Mouse (Mus musculus) spleen, adult 12 weeks (tissue): Measurements from ENCODE around the gene Rictor.
"Not testable (repeated sequence)": the region's sequence is repeated elsewhere in the genome, so short reads cannot be mapped to it uniquely, and the experiment has no call there.

Source experiments
- DNase-seq: peaks from one replicate; pipeline ENCODE4 v3.0.0; 2022; ENCODE audit warnings: low spot score

The Rictor gene

DNA sequence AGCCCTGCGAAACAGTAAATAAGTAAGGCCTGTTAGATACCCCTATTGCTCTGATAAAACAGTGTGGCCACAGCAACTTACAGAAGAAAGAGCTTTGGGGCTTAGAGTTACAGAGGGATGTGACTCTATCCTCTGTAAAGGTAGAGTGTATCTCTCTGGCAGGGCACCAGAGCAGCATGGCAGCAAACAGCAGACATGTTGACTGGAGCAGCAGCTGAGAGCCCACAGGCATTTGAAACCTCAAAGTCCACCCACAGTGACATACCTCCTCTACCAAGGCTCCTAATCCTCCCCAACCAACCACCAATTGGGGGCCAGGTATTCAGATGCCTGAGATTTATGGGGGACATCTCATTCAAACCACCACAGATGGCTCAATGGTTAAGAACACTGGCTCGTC, 31.0 kb downstream of the Rictor start:
- DNase-seq, result no peak

DNA sequence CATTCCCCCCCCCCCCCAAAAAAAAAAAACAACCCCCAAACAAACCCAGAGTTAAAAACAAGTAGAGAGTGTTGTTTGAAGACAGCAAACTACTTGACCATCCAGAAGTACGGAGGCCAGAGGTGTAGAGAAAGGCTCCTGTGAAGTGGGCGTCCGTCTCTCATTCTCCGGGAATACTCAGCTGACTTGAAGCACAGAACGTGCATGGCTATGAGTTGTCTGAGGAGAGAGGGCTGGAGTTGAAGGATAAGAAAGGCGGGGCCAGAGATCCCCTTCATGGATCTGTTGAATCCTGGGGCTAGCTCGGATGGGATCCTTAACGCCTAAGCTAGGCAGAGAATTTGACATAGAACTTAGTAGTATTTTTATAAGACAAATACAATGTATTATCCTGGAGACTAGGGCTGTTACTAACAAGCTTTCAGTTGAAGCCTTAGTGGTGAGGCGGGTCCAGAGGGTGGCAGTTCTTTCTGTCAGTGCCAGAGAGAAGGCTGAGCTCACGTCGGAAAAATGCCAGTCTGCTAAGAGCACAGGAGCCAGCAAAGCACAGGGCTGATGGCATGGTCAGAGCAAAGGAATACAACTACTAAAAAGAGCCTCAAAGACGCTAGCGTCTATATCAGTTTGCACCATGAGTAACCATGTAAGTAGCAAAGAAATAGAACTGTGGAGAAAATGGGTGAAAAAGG, 34.3 kb downstream of the Rictor start:
- DNase-seq, result no peak

DNA sequence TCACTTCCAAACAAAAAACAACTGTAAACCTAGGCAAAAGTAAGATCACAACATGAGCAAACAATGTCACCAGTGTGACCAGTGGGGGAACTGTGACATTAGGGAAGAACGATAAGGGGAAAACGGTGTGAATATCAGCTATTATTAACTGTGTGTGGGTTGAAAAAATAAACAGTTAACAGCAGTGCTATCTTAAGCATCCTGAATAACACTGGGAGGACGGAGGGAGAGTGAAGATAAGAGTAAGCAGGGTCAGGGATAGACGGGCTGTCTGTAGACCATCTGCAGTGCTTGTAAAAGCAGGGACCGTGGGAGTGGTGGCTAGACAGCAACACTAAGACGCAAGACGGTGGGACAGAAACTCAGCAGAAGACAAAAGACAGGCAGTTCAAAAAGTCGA, 35.5 kb downstream of the Rictor start:
- no peak for DNase-seq

DNA sequence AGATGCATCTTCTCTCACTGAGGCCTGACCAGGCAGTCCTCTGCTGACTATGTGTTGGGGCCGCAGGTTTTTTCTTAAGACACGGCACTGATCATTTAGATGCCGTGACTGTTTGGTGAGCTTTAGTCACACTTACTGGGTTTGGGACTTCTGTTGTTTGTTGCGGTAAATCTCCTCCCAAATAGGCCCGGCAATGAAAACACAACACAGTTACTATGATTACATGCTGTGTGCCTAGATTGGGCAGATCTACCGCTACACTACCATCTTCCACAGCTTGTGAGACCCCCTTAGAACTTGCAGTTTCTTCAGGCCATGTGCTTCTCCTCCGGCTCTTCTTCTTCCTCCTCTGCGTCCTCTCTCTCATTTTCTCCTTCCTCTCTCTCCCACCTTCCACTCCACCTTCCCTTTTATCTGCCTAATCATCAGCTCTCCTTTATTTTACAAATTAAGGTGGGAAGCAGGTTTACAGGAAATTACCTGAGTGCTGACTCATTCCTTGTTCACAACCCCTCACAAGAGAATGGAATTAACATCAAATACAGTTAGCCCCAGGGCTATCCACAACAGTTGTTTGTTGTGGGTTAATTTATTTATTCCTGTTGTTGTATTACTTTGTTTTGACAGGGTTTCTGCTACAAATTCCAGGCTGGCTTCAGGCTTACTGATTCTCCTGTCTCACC, 38.3 kb downstream of the Rictor start:
- not testable (repeated sequence) for DNase-seq

DNA sequence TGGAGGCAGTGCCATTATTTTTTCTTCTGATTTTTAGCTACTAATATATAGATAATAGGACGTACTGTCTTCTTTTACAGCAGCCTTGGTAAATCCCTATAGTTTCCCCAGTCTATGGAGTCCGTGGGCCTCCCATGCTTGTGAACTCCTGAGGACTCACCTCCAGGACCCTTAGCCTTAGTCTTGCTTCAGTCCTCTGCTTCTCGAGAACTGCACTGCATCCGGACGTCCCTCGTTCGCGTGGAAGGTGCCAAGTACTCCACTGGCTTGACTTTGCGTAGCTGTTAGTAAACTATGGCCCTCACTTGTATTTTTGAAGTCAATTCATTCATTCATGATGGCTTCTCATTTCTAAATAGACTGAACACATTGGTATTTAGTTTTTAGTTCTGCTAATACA, 38.8 kb downstream of the Rictor start:
- DNase-seq, result no peak

DNA sequence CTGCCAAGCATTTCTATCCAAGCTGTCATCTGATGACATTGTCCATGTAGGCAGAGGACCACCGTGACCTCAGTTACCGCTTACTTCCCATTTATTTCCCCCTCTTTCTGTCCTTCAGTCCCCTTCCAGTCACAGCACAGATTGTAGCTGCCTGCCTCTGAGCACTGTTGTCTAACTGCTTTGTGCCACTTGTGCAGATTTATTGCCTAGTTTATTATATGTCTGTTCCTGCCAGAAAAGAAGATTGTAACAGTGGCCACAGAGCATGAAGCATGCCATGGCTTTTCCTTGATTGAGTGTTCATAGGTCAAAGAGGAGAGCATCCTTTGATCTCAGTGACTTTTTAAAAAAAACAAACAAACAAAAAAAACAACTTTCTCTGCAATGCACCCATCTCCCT, 46.2 kb downstream of the Rictor start:
- no peak for DNase-seq

DNA sequence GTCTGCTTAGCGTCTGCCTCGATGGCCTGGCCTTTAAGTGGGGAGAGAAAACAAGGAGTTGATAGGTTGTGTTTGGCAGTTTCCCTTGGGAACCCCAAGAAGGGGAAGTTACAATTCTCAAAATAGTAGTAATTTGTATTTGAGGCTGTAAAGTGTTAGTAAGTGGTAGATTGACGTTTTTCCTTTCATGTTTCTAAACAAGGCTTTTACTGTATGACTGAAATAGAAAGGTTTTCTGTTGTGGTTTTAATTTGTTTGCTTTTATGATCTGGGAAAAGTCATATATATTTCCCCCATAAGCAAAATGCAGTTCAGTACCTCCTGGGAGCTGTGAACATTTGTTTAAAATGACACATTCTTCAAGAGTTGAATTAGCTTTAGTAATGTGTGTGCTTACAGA, 64.1 kb downstream of the Rictor start:
- DNase-seq, result no peak

DNA sequence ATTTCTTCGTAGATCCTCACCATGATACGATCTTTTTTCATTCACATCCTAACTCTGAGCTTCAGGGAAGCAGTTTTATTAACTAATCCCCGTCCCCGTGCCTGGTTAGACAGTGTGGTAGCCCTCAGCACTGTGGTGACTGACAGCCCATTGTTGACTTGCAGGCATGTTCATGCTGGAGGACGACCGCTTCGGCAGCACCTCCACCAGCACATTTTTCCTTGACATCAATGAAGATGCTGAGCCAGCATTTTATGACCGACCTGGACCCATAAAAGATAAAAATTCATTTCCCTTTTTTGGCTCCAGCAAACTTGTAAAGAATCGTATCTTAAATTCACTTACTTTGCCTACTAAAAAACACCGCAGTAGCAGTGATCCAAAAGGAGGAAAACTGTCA, 78.0 kb downstream of the Rictor start:
- no peak for DNase-seq

DNA sequence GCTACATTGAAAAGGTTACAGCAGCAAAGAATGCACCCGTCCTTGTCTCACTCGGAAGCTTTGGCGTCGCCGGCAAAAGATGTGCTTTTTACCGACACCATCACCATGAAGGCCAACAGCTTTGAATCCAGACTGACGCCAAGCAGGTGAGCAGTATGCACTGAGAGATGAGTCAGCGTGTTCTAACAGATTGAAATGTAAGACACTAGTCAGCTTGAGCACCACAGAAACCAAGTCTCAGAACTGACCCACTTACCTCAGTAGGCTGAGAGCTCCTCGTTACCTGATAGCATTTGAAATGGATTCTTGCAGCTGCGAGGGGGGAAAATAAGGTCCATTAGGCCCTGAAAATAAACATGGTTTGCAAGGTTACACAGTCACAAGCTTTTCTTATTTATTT, 79.1 kb downstream of the Rictor start:
- no peak for DNase-seq

DNA sequence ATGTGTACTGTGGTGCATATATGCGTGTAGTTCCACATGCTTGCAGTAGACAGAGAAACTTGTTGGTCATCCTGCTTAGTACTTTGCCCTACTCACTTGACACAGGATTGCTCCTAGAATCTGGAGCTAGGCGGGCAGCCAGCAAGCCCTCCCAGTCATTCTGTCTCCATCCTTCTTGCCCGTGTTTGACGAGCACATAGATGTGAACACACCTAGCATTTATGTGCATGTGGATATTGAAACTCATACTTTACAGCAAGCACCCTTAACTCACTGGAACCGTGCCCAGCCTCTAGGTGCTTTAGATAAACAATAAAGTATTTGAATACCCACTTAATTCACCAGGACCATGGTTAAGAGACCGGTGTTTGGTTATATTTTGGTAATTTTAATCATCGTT, 81.8 kb downstream of the Rictor start:
- no peak for DNase-seq

DNA sequence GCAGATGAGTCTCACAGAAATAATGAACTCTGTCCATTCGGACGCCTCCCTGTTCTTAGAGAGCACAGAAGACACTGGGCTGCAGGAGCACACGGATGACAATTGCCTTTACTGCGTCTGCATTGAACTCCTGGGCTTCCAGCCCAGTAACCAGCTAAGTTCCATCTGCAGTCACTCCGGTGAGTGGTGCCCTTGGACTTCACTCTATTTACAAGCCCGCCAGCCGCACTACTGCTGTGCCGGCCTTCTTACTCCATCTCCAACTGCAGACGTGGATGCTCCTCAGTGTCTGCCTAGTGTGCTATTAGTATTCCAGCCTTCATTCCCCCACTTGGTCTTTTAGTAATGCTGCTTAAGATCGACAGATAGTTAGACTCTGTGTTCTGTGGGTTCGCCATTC, 83.5 kb downstream of the Rictor start:
- DNase-seq, result no peak

DNA sequence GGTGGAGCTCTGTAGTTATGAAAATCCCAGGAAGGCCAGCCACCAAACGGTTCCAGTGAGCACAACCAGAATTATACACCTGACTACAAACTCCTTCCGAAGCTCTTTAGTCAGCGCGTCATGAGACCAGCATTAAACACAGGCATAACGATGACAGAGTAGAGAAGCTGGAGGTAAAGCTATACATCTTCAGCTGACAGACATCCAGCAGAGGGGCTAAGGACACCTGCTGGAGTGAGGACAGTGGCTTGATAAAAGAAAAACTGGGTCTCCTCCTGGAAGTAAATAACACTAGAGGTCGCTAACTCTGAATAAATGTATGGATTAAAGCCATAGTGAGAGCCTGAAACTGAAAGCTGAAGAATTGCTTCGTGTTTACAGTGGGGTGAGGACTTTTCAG, 84.7 kb downstream of the Rictor start:
- no peak for DNase-seq

DNA sequence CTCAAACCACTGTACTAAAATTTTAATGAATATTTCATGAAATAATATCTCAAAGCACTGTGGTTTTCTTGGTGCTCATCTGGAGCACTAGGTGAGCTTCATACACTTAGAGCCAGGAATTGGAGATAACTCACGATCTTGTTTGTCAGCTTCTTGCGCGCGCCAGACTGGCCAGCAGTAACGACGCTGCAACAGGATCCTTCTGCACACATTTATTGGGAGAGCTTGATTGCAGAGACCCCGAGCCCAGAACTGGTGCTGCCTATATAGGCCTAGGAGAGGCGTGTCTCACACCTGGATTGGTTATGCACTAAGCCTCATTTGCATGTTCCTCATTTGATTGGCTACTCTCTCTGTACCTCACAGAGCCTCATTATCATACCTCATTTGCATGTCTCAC, 93.0 kb downstream of the Rictor start:
- not testable (repeated sequence) for DNase-seq

DNA sequence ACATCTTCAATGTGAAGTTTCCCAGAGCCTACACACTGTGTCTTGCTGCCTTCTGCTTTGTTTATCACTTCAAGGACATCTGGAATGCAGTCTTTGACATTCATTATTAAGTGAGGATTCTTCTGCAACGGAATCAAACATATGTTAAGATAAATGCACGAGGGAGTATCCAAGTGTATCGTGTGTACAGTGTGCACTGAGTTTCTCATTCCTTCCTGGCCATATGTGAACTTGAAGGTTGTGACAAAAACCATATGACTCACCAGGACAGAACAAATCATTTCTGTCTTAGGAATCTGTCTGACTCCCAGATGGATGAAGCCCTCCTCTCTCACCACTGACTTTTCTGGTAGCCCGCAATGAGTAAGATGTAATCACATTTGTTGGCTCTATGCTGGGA, 107.6 kb downstream of the Rictor start:
- no peak for DNase-seq

DNA sequence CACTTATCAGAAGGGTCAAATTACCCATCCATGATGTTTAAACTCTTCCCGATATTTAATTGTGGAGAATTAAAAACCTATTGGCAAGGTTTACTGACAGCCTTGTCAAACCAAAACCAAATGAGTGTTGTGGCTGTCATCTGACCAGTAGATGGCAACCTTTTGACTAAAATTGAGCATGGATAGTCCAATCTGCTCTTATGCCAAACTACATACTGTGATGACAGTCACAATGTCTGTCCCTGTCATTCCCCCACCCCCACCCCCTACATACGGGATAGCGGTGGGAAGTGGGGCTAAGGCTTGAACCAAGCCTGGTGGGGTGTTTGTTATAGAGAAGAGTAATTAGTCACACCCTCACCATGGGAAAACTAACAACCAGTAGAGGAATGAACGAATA, 132.0 kb downstream of the Rictor start:
- no peak for DNase-seq

DNA sequence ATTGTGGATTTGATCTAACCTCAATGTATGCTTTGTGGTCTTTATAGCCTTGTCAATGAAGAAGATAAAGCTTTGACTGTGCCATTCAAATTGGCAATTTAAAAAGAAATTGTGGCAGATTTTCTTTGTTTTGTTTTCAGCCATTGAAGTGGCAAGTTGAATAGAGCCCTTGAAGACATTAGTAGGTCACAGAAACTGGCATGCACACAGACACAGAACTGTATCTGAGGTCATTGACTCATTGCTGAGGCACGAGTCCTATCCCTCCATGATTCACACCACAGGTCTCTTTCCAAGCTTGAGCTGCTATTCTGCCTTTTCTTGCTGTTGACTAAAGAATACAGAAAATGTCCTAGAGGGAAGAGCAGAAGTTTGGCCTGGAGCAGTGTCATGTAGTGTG, 141.7 kb downstream of the Rictor start:
- no peak for DNase-seq
